Mouse (Mus musculus) forebrain, embryonic 13.5 days (tissue): Measurements from ENCODE around the gene Ctla4. TPM values are rescaled to one million over a fixed set of nuclear protein-coding genes. Genes with fewer than 3 reads are reported as not detected.

ENCODE experiments used
- ATAC-seq: fragments of 200-750 bp; cut with Nextera tagmentation; 2 replicates; pipeline ENCODE4 v1.8.0; 2017
- H3K27ac ChIP-seq: fragments of 300-500 bp; sonication (generic); 2 replicates; pipeline ENCODE4 v1.5.1; 2015; ENCODE audit warnings: inconsistent platforms, mild to moderate bottlenecking, moderate library complexity
- H3K27me3 ChIP-seq: fragments of 300-500 bp; sonication (generic); 2 replicates; pipeline ENCODE4 v1.6.1; 2015; ENCODE audit warnings: mild to moderate bottlenecking, inconsistent platforms
- H3K36me3 ChIP-seq: fragments of 300-500 bp; sonication (generic); 2 replicates; pipeline ENCODE4 v1.6.1; 2015; ENCODE audit warnings: mild to moderate bottlenecking, inconsistent platforms; ENCODE audit not compliant: poor library complexity, severe bottlenecking
- H3K4me1 ChIP-seq: fragments of 300-500 bp; sonication (generic); 2 replicates; pipeline ENCODE4 v1.6.1; 2015; ENCODE audit warnings: inconsistent platforms
- H3K4me2 ChIP-seq: fragments of 300-500 bp; sonication (generic); 2 replicates; pipeline ENCODE4 v1.6.1; 2015; ENCODE audit warnings: inconsistent platforms, mild to moderate bottlenecking, moderate library complexity
- H3K4me3 ChIP-seq: fragments of 300-500 bp; sonication (generic); 2 replicates; pipeline ENCODE4 v1.5.1; 2015; ENCODE audit warnings: mild to moderate bottlenecking, inconsistent platforms
- H3K9ac ChIP-seq: fragments of 300-500 bp; sonication (generic); 2 replicates; pipeline ENCODE4 v1.6.1; 2015; ENCODE audit warnings: mild to moderate bottlenecking, inconsistent platforms
- H3K9me3 ChIP-seq: fragments of 300-500 bp; sonication (generic); replicated peaks from 2 replicates; pipeline ENCODE4 v1.6.1; 2016; ENCODE audit warnings: inconsistent platforms
- WGBS: fragments of 180-500 bp; shearing (Covaris S2); methylation state at CpG from one replicate; pipeline ENCODE4 v1.1.7; 2015; 5-methylcytosine and 5-hydroxymethylcytosine counted together
- polyA plus RNA-seq: library from polyadenylated mRNA; unstranded; fragments of >200 nt; fragmentation: Nextera tagmentation; extraction: Ambion mirVana; gene quantifications from 2 replicates; pipeline ENCODE4 v1.2.1, GENCODE M21; 2015

Gene Ctla4
- polyA plus RNA-seq, 1 experiment from 2014 or later, result not detected

DNA sequence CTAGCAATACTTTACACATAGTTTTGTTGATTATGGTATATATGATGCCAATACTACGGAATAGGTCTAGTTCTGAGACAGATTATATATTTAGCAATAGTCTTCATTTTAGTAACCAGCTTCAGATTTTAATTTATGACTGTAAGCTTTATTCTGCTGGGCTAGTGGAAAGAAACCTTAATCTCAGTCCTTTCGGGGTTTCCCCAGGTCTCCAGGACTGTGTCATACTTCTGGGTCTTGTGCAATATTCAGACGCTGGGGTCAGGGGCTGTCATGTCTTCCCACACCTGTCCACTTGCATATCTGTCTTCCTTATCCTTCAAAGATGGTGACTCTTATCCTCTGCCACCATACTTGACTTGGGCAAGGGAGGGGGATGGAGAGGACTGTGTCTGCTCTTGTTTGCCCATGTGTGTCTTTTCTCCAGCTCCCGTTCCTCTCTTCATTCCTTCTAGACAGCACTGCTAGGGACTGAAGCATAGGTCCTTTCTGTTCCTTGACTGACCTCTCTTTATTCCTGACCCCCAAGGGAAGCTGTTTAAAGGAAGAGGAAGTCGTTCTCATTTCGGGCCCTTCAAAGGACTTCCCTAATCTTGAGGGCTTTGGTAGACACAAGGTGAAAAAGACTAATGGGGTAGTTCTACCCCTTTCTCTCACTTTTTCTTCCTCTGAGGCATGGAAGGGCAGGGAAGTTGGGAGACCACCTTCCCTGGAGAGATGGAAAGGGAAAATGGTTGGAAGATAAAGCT is 50.3 kb downstream of the Ctla4 start:
- Histone ChIP-seq H3K27ac (no peak overlapping the region), H3K36me3 (no peaks in the 10 kb centered on the region), H3K4me2 (no peak overlapping the region), H3K4me3 (no peak overlapping the region), H3K9me3 (no peaks in the 10 kb centered on the region), H3K27me3 (no peaks in the 10 kb centered on the region), H3K9ac (no peak overlapping the region), H3K4me1 (no peaks in the 10 kb centered on the region)
- WGBS, result 85% methylated on average over 6 of the region's 6 CpGs
- no peak for ATAC-seq

DNA sequence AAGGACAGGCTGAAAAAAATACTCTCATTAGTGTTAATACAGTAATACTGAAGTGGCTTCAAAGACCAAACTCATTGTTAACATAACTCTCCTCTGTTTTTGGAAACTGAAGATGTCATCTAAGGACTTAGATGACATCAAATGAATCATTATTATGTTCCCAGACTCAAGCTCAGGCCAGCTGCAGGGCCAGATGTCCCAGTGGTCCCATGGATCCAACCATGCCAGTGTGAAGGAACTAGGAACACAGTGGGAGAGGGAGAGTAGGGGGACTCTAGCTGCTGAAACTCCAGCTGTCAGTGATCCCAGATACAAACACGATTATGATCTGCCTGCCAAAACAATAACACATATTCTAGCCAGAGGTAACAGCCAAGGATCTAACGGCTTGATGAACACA is 51.5 kb downstream of the Ctla4 start:
- no peaks in the 10 kb centered on the region for H3K9me3 ChIP-seq
- no peaks in the 10 kb centered on the region for H3K4me1 ChIP-seq
- no peak overlapping the region for H3K4me3 ChIP-seq
- H3K9ac ChIP-seq, result no peak overlapping the region
- no peak overlapping the region for H3K27ac ChIP-seq
- no peak overlapping the region for H3K4me2 ChIP-seq
- no peaks in the 10 kb centered on the region for H3K36me3 ChIP-seq
- H3K27me3 ChIP-seq, result no peaks in the 10 kb centered on the region
- no peak for ATAC-seq
- 82% methylated on average over 2 of the region's 2 CpGs for WGBS

DNA sequence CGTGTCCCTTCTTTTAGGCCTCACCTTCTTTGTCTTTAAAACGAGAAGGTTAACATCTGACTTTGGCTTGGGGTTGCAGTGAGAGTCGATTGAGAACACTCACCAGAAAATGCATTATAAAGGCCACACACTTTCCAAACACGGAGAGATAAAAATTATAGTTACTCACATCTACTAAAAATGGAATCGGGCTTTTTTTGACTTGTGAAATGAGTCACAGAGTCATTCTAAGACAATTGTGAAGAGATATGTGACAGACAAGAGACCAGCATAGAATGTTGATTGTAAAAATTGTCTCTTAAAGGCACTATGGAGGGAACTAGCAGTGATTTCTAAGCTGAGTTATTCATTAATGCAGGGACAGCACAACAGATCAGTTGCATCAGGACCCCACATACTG is 52.2 kb downstream of the Ctla4 start:
- no peak for ATAC-seq
- Histone ChIP-seq H3K9ac (no peak overlapping the region), H3K36me3 (no peaks in the 10 kb centered on the region), H3K4me2 (no peak overlapping the region), H3K27ac (no peak overlapping the region), H3K4me3 (no peak overlapping the region), H3K9me3 (no peaks in the 10 kb centered on the region), H3K27me3 (no peaks in the 10 kb centered on the region), H3K4me1 (no peaks in the 10 kb centered on the region)
- WGBS, result 91% methylated on average over 5 of the region's 5 CpGs

DNA sequence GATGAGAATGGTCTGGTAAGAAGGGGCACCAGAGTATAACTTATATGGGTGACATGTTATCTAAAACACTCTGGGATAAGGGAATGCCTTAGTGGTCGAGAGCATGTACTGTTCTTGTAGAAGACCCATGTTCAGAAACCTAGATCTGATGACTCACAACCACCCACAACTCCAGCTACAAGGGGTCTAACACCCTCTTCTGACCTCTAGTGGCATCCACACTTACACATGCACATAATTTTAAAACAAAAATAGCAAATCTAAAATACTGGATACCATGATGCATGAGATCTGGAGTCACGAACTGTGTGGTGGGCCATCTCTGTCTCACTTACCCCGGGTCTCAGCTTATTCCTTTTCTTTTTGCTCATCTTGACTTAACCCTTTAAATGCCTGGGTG is 53.2 kb downstream of the Ctla4 start:
- Histone ChIP-seq H3K9ac (no peak overlapping the region), H3K4me3 (no peak overlapping the region), H3K4me1 (no peaks in the 10 kb centered on the region), H3K9me3 (no peaks in the 10 kb centered on the region), H3K27ac (no peak overlapping the region), H3K27me3 (no peaks in the 10 kb centered on the region), H3K36me3 (no peaks in the 10 kb centered on the region), H3K4me2 (no peak overlapping the region)
- 79% methylated on average over 3 of the region's 3 CpGs for WGBS
- ATAC-seq, result no peak

DNA sequence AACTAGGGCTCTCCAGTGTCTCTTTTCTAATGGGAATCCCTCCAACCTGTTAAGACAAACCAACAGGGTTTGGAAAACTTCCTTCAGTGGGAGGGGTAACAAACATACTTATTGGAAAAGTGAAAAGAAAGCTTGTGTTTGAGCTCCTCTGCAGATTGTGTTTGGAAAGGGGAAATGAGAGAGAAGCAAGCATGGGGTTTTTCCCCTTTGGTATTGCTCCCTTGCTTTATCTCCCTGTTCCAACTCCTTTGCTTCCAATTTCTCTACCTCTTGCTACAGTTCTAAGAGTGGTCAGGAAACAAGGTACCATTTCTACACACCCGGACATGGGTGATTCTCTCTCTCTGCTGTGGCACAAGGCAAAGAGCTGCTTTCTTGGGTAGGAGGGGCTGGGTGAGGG is 53.8 kb downstream of the Ctla4 start:
- 77% methylated on average over 1 of the region's 1 CpGs for WGBS
- Histone ChIP-seq H3K4me2 (no peak overlapping the region), H3K9me3 (no peaks in the 10 kb centered on the region), H3K27me3 (no peaks in the 10 kb centered on the region), H3K27ac (no peak overlapping the region), H3K4me1 (no peaks in the 10 kb centered on the region), H3K9ac (no peak overlapping the region), H3K36me3 (no peaks in the 10 kb centered on the region), H3K4me3 (no peak overlapping the region)
- ATAC-seq, result no peak

DNA sequence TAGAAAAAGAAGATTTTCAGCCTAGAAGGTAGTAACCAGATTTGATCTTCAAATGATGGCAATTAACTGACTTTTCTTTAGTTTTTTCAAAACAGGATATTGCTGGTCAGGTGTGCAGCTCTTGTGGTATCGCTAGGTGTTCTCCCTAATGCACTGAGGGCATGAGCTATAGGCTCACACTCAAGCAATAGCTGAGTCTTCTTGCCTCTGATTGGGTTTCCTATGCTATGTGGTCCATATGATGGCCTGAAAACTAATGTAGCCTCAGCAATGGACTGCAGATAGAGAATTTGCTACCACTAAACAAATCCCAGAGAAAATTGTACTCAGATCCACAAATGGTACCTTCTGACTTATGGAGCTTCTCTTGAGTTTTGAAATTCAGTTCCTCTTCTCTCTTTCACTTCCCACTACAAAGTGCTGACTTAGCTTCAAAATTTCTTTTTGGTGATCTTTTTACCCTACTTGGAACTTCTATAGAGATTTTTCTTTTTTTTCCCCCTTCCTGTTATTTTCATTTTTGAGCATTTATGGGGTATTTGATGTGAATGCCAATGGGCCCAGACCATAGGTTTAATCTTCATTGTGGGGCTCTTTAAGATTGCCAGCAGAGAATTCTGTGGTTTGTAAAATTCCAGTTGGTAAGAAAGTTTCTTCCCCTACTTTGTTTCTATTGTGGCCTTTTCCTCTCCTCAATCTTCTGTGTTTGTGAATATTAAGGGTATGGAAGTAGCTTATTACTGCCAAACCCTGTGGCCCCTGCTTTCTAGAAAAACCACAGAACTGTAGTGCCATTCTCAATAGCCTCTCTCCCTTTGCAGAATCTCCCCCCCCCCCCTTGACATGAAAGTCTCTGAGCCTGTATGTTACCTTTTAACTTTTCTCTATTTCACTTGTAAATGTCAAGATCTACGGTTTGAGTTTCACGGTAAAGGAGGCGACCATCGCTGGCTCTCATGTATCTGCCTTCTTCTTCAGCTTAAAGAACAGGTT is 54.6 kb downstream of the Ctla4 start:
- ATAC-seq, result no peak
- H3K27ac ChIP-seq, result no peak overlapping the region
- WGBS, result 95% methylated on average over 5 of the region's 5 CpGs
- no peak overlapping the region for H3K4me2 ChIP-seq
- no peak overlapping the region for H3K9ac ChIP-seq
- no peaks in the 10 kb centered on the region for H3K9me3 ChIP-seq
- H3K27me3 ChIP-seq, result no peaks in the 10 kb centered on the region
- no peaks in the 10 kb centered on the region for H3K36me3 ChIP-seq
- no peaks in the 10 kb centered on the region for H3K4me1 ChIP-seq
- no peak overlapping the region for H3K4me3 ChIP-seq

DNA sequence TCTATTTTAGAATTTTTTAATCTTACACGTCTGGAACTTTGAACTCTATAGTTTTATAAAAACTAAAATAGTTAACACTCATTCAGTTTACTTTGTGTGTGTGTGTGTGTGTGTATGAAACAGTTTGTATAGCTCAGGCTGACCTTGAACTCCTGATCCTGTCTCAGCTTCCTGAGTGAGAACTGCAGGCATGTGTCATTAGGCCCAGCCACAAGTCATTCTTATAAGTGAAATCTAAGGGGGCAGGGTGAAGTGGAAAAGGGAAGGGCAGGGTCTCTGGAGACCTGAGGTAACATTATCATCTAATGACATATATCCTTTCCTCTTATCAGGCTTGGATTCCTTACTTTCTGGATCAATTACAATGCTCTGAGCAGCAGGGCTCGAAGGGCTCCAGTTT is 56.1 kb downstream of the Ctla4 start:
- 86% methylated on average over 2 of the region's 2 CpGs for WGBS
- no peaks in the 10 kb centered on the region for H3K27me3 ChIP-seq
- ATAC-seq, result no peak
- no peaks in the 10 kb centered on the region for H3K36me3 ChIP-seq
- no peak overlapping the region for H3K4me3 ChIP-seq
- H3K9me3 ChIP-seq, result no peaks in the 10 kb centered on the region
- no peak overlapping the region for H3K9ac ChIP-seq
- H3K27ac ChIP-seq, result no peak overlapping the region
- no peak overlapping the region for H3K4me2 ChIP-seq
- no peaks in the 10 kb centered on the region for H3K4me1 ChIP-seq

DNA sequence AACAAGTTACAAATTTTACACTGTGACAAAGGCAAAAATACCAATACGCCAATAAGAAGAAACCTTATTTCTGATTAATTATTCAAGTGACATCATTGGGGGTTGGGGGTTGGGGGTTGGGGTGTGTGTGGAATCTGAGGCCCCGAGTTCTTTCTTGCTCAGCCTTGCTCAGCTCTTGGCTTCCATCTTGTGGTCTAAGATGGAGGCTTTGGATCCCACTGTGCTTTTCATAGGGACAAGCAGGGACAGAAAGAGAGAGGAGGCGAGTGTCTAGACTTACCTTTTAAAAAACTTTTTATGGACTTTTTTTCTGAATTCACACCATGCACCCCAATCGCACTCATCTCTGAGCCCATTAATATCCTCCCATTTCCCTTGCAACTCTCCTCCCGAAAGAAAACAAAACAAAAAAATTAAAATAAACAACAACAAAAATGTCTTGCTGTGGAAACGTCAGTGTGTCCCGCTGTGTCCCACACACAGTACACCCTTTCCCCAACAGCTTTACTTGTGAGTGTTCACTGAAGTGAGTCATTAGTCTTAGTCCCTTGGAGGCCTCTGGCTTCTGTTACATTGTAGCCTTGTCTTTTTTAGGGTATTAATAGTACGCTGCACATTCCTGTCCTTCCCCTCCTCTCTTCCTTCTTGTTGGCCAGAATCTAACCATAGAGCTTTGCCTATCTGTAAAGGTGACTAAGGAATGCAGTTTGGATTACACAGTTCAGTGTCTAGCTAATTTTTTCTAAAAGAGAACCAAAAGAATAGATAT is 59.0 kb downstream of the Ctla4 start:
- Histone ChIP-seq H3K36me3 (no peaks in the 10 kb centered on the region), H3K9ac (no peak overlapping the region), H3K4me2 (no peak overlapping the region), H3K27ac (no peak overlapping the region), H3K4me1 (no peaks in the 10 kb centered on the region), H3K4me3 (no peak overlapping the region), H3K27me3 (no peaks in the 10 kb centered on the region), H3K9me3 (no peaks in the 10 kb centered on the region)
- WGBS, result 87% methylated on average over 8 of the region's 8 CpGs
- ATAC-seq, result no peak

DNA sequence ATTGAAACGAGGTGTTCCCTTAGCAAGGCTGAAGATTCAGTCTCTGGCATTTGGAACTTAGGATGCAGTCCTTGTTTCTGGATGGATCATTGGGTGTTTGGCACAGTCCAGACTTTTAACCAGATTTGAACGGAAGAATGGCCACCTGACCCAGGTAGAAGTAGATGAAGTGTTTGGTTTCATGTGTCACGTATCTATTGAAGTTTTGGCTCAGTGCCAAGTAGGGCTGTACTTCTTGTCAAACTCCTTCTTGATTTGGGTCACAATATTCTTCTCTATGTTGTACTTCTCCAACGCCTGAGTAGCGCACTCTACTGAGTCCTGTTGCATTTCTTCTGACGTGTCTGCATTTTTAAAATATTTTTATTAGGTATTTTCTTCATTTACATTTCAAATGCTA is 61.3 kb downstream of the Ctla4 start:
- no peaks in the 10 kb centered on the region for H3K9me3 ChIP-seq
- H3K4me3 ChIP-seq, result no peak overlapping the region
- H3K27ac ChIP-seq, result no peak overlapping the region
- H3K4me1 ChIP-seq, result no peaks in the 10 kb centered on the region
- 86% methylated on average over 6 of the region's 6 CpGs for WGBS
- H3K27me3 ChIP-seq, result no peaks in the 10 kb centered on the region
- no peak overlapping the region for H3K9ac ChIP-seq
- H3K4me2 ChIP-seq, result no peak overlapping the region
- H3K36me3 ChIP-seq, result no peaks in the 10 kb centered on the region
- no peak for ATAC-seq

DNA sequence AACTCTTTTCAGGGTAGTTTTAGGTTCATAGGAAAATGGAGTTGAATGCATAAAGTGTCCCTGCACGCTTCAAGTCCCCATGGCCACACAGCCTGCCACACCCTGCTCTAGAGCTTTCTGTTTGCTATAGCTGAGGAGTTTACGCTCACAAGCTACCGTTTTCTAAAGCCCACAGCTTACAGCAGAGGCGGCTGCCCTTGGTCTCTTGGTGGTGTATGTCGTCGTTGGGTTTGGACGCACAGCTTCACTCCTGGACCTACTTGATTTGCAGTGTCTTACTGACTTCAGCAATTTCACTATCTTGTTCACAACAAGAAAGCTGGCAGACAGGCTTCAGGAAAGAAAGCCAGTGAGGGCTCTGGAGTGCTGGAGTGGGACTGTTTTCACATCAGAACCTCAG is 66.2 kb downstream of the Ctla4 start:
- no peaks in the 10 kb centered on the region for H3K4me1 ChIP-seq
- no peaks in the 10 kb centered on the region for H3K27me3 ChIP-seq
- H3K27ac ChIP-seq, result no peak overlapping the region
- no peaks in the 10 kb centered on the region for H3K9me3 ChIP-seq
- H3K9ac ChIP-seq, result no peak overlapping the region
- no peak for ATAC-seq
- H3K4me2 ChIP-seq, result no peak overlapping the region
- no peak overlapping the region for H3K4me3 ChIP-seq
- H3K36me3 ChIP-seq, result no peaks in the 10 kb centered on the region
- 79% methylated on average over 7 of the region's 7 CpGs for WGBS

DNA sequence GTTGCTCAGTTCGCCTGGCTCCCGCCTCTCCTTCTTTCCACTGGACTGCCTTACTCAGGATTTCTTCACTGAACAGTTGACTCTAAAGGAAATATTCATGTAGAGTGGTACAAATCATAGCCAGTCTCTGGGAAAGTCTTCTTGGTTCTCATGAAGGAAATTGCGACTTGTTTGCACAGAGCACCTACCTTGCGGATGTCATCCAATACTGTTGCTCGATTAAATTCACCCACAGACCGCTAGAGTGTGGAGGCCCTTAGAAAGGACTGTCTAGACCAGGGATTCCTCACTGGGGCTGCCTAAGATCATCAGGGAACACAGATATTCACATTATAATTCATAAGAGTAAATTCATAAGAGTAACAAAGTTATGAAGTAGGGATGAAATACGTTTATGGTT is 66.9 kb downstream of the Ctla4 start:
- WGBS, result 96% methylated on average over 7 of the region's 7 CpGs
- no peak for ATAC-seq
- H3K27me3 ChIP-seq, result no peaks in the 10 kb centered on the region

DNA sequence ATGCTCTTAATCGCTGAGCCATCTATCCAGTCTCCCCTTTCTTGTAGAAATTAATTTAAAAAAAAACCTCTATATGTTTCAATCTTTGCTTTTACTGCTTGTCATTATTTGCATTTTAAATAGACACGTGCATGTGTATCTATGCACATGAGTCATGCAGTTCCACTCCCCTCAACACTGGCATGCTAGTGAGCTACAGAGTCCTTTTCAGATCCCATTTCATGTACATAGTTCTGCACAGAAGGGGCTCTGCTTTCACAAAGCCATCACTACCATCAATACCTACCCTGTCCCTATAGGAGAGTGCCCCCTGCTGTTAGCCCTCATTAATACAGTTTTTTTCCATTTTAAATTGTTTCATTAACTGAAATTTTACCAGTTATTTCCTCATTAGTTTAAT is 68.0 kb downstream of the Ctla4 start:
- no peak overlapping the region for H3K4me3 ChIP-seq
- H3K36me3 ChIP-seq, result no peaks in the 10 kb centered on the region
- H3K27me3 ChIP-seq, result no peaks in the 10 kb centered on the region
- H3K4me2 ChIP-seq, result no peak overlapping the region
- 71% methylated on average over 2 of the region's 2 CpGs for WGBS
- H3K4me1 ChIP-seq, result no peaks in the 10 kb centered on the region
- ATAC-seq, result peak; percentile 70; the same call in 1 of the 2 replicates
- H3K9me3 ChIP-seq, result no peaks in the 10 kb centered on the region
- no peak overlapping the region for H3K27ac ChIP-seq
- no peak overlapping the region for H3K9ac ChIP-seq

More for the DNA sequence above, 66.9 kb downstream of the Ctla4 start:
- Histone ChIP-seq H3K4me1 (no peaks in the 10 kb centered on the region), H3K27ac (no peak overlapping the region), H3K9ac (no peak overlapping the region), H3K4me3 (no peak overlapping the region), H3K4me2 (no peak overlapping the region), H3K36me3 (no peaks in the 10 kb centered on the region), H3K9me3 (no peaks in the 10 kb centered on the region)
